8 mouse cellular contexts compared by ENCODE assay signal in genomic region chr10:7663159-7664026, GRCm38 (mm10). TPM values are rescaled to one million over a fixed set of nuclear protein-coding genes. Genes with fewer than 3 reads are reported as not detected.
DNase-seq lines count a peak whose midpoint lies in the region; ATAC-seq lines count a peak whose summit lies in the region.

No protein-coding gene starts in this region.

- DNase-seq in WW6 (ENCODE audit: low read depth, low spot score) = peak; percentile 54
- DNase-seq in cerebellum, postnatal 36 days = peak; percentile 94 to 96
- peak; percentile 93 to 95 for DNase-seq in frontal cortex, postnatal 36 days (ENCODE audit: low spot score in 2 of 2)
- peak; percentile 93 to 96 for DNase-seq in left cerebral cortex, adult 18-20 months (ENCODE audit: low spot score in 2 of 2)
- peak; percentile 94 to 96 for DNase-seq in lung, postnatal 4 days
- peak; percentile 94 for DNase-seq in retina, postnatal 1 day
- DNase-seq in thymus, postnatal 4 days = peak; percentile 94

- peak overlapping the region; percentile 97 for H3K27ac ChIP-seq in hindbrain, embryonic 15.5 days (replicated peaks)

- H3K4me1 ChIP-seq in hindbrain, embryonic 15.5 days (replicated peaks) = peaks cover 33% of the 10 kb centered on the region

- no peaks in the 10 kb centered on the region for H3K36me3 ChIP-seq in hindbrain, embryonic 15.5 days

- H3K4me2 ChIP-seq in hindbrain, embryonic 15.5 days = peak overlapping the region; percentile 72

- H3K9ac ChIP-seq in hindbrain, embryonic 15.5 days = peak overlapping the region; percentile 89

- WGBS in hindbrain, embryonic 15.5 days = under 1% methylated on average over 64 of the region's 64 CpGs

- peak overlapping the region; percentile 99 for H3K4me3 ChIP-seq in hindbrain, embryonic 15.5 days

- H3K9me3 ChIP-seq in hindbrain, embryonic 15.5 days = no peaks in the 10 kb centered on the region

- H3K27me3 ChIP-seq in hindbrain, embryonic 15.5 days = no peaks in the 10 kb centered on the region

- ATAC-seq in hindbrain, embryonic 15.5 days (ENCODE audit: low FRiP score, low read depth) = peak; percentile 93

RNA-seq across cellular contexts. Expression of gene Nup43, which starts 3.9 kb away (rescaled TPM):
- 31.1 and 32.0 TPM in 2 replicates for polyA plus RNA-seq in hindbrain, embryonic 15.5 days (2015; fragmentation: Nextera tagmentation; extraction: Ambion mirVana)
- 1 to 10 TPM; 6.3 to 7.9 TPM for total RNA-seq in left cerebral cortex, adult 18-20 months (2021)

RNA-seq across cellular contexts. Expression of gene Pcmt1, which starts 17.5 kb away (rescaled TPM):
- polyA plus RNA-seq in hindbrain, embryonic 15.5 days (2015; fragmentation: Nextera tagmentation; extraction: Ambion mirVana) = 172 and 174 TPM in 2 replicates
- 100 to 1,000 TPM; 197 to 208 TPM for total RNA-seq in left cerebral cortex, adult 18-20 months (2021)

RNA-seq across cellular contexts. Expression of gene Lats1, which starts 17.6 kb away (rescaled TPM):
- polyA plus RNA-seq in hindbrain, embryonic 15.5 days (2015; fragmentation: Nextera tagmentation; extraction: Ambion mirVana) = 8.9 and 9.5 TPM in 2 replicates
- total RNA-seq in left cerebral cortex, adult 18-20 months (2021) = 10 to 100 TPM; 30.2 to 32.8 TPM

Comparison
In these comparisons a context has a peak if more than half of its experiments do, and no peak if none do; other contexts are left out.
1. Peak in every context shown above with its lines: DNase-seq, ATAC-seq, H3K4me3 ChIP-seq and H3K27ac ChIP-seq.